Mouse (Mus musculus) thymus, postnatal 0 days (tissue): ENCODE data around the gene Olfr157. TPM values are rescaled to one million over a fixed set of nuclear protein-coding genes. Genes with fewer than 3 reads are reported as not detected.

Source experiments
- DNase-seq: peaks from one replicate; pipeline ENCODE4 v3.0.0-alpha.2; 2015; ENCODE audit warnings: low spot score
- polyA plus RNA-seq: library from polyadenylated mRNA; unstranded; fragments of >200 nt; fragmentation: Nextera tagmentation; extraction: Ambion mirVana; gene quantifications from 2 replicates; pipeline ENCODE4 v1.2.1, GENCODE M21; 2015

Gene Olfr157
- polyA plus RNA-seq, result 0.03 TPM in 1 of 2 replicates, not detected in the other

- no peak for DNase-seq
Measured at GRCm38 (mm10) chr4:43840101-43840500, at the start of gene Olfr157. Olfr157 (minus strand) TSS chr4:43840201.

GRCm38 (mm10) chr4:43884196-43884595, 44.2 kb upstream of the Olfr157 start:
- no peak for DNase-seq

- no peak for DNase-seq
Measured at GRCm38 (mm10) chr4:43879566-43879965, 39.6 kb upstream of the Olfr157 start.

GRCm38 (mm10) chr4:43878121-43878776, 38.2 kb upstream of the Olfr157 start:
- no peak for DNase-seq

GRCm38 (mm10) chr4:43877230-43877629, 37.2 kb upstream of the Olfr157 start:
- DNase-seq, result no peak

GRCm38 (mm10) chr4:43875919-43876411, 36.0 kb upstream of the Olfr157 start:
- no peak for DNase-seq

GRCm38 (mm10) chr4:43875160-43875918, 35.3 kb upstream of the Olfr157 start, which contains the start of gene Reck:
Reck (plus strand) TSS chr4:43875530.
- DNase-seq, result peak; percentile 78

- DNase-seq, result no peak
Measured at GRCm38 (mm10) chr4:43874501-43874900, 34.5 kb upstream of the Olfr157 start.

GRCm38 (mm10) chr4:43869821-43870220, 29.8 kb upstream of the Olfr157 start:
- no peak for DNase-seq

- no peak for DNase-seq
Measured at GRCm38 (mm10) chr4:43863298-43863697, 23.3 kb upstream of the Olfr157 start.

GRCm38 (mm10) chr4:43860744-43861519, 20.9 kb upstream of the Olfr157 start:
- DNase-seq, result peak; percentile 69

- no peak for DNase-seq
Measured at GRCm38 (mm10) chr4:43859886-43860285, 19.9 kb upstream of the Olfr157 start.

- DNase-seq, result no peak
Measured at GRCm38 (mm10) chr4:43854101-43854500, 14.1 kb upstream of the Olfr157 start.

GRCm38 (mm10) chr4:43851265-43851664, 11.3 kb upstream of the Olfr157 start, which contains the start of gene Olfr155:
Olfr155 (plus strand) TSS chr4:43851565.
- no peak for DNase-seq

- no peak for DNase-seq
Measured at GRCm38 (mm10) chr4:43838326-43838725, 1.7 kb downstream of the Olfr157 start.

- no peak for DNase-seq
Measured at GRCm38 (mm10) chr4:43834749-43835148, 5.3 kb downstream of the Olfr157 start.

- DNase-seq, result no peak
Measured at GRCm38 (mm10) chr4:43833752-43834151, 6.2 kb downstream of the Olfr157 start.

- DNase-seq, result no peak
Measured at GRCm38 (mm10) chr4:43832031-43832430, 8.0 kb downstream of the Olfr157 start.

- DNase-seq, result no peak
Measured at GRCm38 (mm10) chr4:43828806-43829205, 11.2 kb downstream of the Olfr157 start.

- no peak for DNase-seq
Measured at GRCm38 (mm10) chr4:43823845-43824337, 16.1 kb downstream of the Olfr157 start, which contains the start of gene Olfr156. Olfr156 (minus strand) TSS chr4:43823895.

GRCm38 (mm10) chr4:43822896-43823550, 17.0 kb downstream of the Olfr157 start:
- no peak for DNase-seq
